Mouse (Mus musculus) CH12.LX (cell line): ENCODE measurements around the gene Gm10799. TPM values are rescaled to one million over a fixed set of nuclear protein-coding genes. Genes with fewer than 3 reads are reported as not detected.
"Not testable (repeated sequence)": the region's sequence is repeated elsewhere in the genome, so short reads cannot be mapped to it uniquely, and the experiment has no call there.

Source experiments
- DNase-seq: peaks from one replicate; pipeline ENCODE4 v3.0.0-alpha.2; 2013; ENCODE audit errors: extremely low read depth
- H3K27ac ChIP-seq: 2 replicates; pipeline ENCODE4 v1.5.1; 2012; ENCODE audit warnings: low read depth, mild to moderate bottlenecking, control low read depth, moderate library complexity; ENCODE audit not compliant: insufficient read depth
- H3K27me3 ChIP-seq: replicated peaks from 2 replicates; pipeline ENCODE3; 2012; ENCODE audit warnings: inconsistent platforms
- H3K36me3 ChIP-seq, 2 experiments: replicated peaks in 1 of 2; 2 replicates each; pipeline versions ENCODE3 to v1.6.1; 2012; ENCODE audit warnings: inconsistent platforms in 1 of 2, low read length in 1 of 2, mild to moderate bottlenecking in 1 of 2, mixed read lengths in 1 of 2, moderate library complexity in 1 of 2; ENCODE audit not compliant: control insufficient read depth in 1 of 2, insufficient read depth in 1 of 2
- H3K4me1 ChIP-seq, 2 experiments: 2 replicates each; pipeline ENCODE4 v1.6.1; 2012; ENCODE audit warnings: inconsistent platforms in 1 of 2, moderate library complexity in 1 of 2; ENCODE audit not compliant: insufficient read depth in 2 of 2, control insufficient read depth in 1 of 2
- H3K4me2 ChIP-seq: 2 replicates; pipeline ENCODE4 v1.6.1; 2012; ENCODE audit warnings: low read depth, mild to moderate bottlenecking, control low read depth; ENCODE audit not compliant: poor library complexity, insufficient read depth, severe bottlenecking
- H3K4me3 ChIP-seq, 3 experiments: fragments of 150-350 bp in 1 of 3; sonication (generic) in 1 of 3; replicated peaks in 1 of 3; 2 replicates each; pipeline versions ENCODE3 to v1.5.1; 2011 to 2012; ENCODE audit warnings: low read depth in 2 of 3, low read length in 2 of 3, mild to moderate bottlenecking in 2 of 3, moderate library complexity in 2 of 3, control low read depth in 1 of 3, improper control_type of control experiment in 1 of 3, inconsistent platforms in 1 of 3, mixed read lengths in 1 of 3; ENCODE audit not compliant: poor library complexity in 1 of 3
- H3K79me2 ChIP-seq: replicated peaks from 2 replicates; pipeline ENCODE4 v1.6.1; 2012; ENCODE audit warnings: mild to moderate bottlenecking, moderate library complexity; ENCODE audit not compliant: control insufficient read depth, poor library complexity, insufficient read depth, severe bottlenecking; ENCODE audit errors: extremely low read depth
- H3K9ac ChIP-seq: 2 replicates; pipeline ENCODE4 v1.6.1; 2012; ENCODE audit warnings: low read depth, mild to moderate bottlenecking, control low read depth, moderate library complexity; ENCODE audit not compliant: insufficient read depth
- H3K9me3 ChIP-seq: replicated peaks from 2 replicates; pipeline ENCODE3; 2012; ENCODE audit warnings: low read length, inconsistent platforms, mixed read lengths
- CHD1 ChIP-seq: IDR thresholded peaks from 2 replicates; pipeline ENCODE4 v1.6.1; 2012; ENCODE audit warnings: low read depth, low read length, improper control_type of control experiment, inconsistent platforms
- CTCF ChIP-seq, 2 experiments: IDR thresholded peaks in 1 of 2; conservative IDR thresholded peaks in 1 of 2; 2 replicates each; pipeline ENCODE4 v1.5.1; 2011 to 2012; ENCODE audit warnings: low read depth in 2 of 2, low read length in 2 of 2, improper control_type of control experiment in 1 of 2, inconsistent platforms in 1 of 2, mild to moderate bottlenecking in 1 of 2, moderate library complexity in 1 of 2
- ELF1 ChIP-seq: IDR thresholded peaks from 2 replicates; pipeline ENCODE4 v1.6.1; 2014; ENCODE audit warnings: low read depth, mild to moderate bottlenecking, inconsistent platforms, low read length, improper control_type of control experiment
- EP300 ChIP-seq: IDR thresholded peaks from 2 replicates; pipeline ENCODE4 v1.6.1; 2011; ENCODE audit warnings: low read length, improper control_type of control experiment
- HCFC1 ChIP-seq: IDR thresholded peaks from 2 replicates; pipeline ENCODE4 v1.6.1; 2012; ENCODE audit warnings: low read depth, mild to moderate bottlenecking, inconsistent platforms, low read length, improper control_type of control experiment
- MAX ChIP-seq: IDR thresholded peaks from 2 replicates; pipeline ENCODE4 v1.6.1; 2011; ENCODE audit warnings: low read length, improper control_type of control experiment
- MAZ ChIP-seq: IDR thresholded peaks from 2 replicates; pipeline ENCODE4 v1.6.1; 2012; ENCODE audit warnings: low read depth, mild to moderate bottlenecking, inconsistent platforms, low read length, improper control_type of control experiment, moderate library complexity
- MXI1 ChIP-seq: IDR thresholded peaks from 2 replicates; pipeline ENCODE4 v1.6.1; 2011; ENCODE audit warnings: mild to moderate bottlenecking, low read depth, low read length, improper control_type of control experiment
- NRF1 ChIP-seq: IDR thresholded peaks from 2 replicates; pipeline ENCODE4 v1.6.1; 2014; ENCODE audit warnings: low read depth, mild to moderate bottlenecking, inconsistent platforms, low read length, improper control_type of control experiment, moderate library complexity
- POLR2A ChIP-seq: IDR thresholded peaks from 2 replicates; pipeline ENCODE4 v1.6.1; 2011; ENCODE audit warnings: low read depth, mild to moderate bottlenecking, improper control_type of control experiment, low read length
- RAD21 ChIP-seq: IDR thresholded peaks from 2 replicates; pipeline ENCODE4 v1.6.1; 2011; ENCODE audit warnings: low read depth, mild to moderate bottlenecking, low read length, improper control_type of control experiment, moderate library complexity
- TCF12 ChIP-seq: IDR thresholded peaks from 2 replicates; pipeline ENCODE4 v1.6.1; 2014; ENCODE audit warnings: low read depth, mild to moderate bottlenecking, inconsistent platforms, low read length, improper control_type of control experiment
- USF2 ChIP-seq: conservative IDR thresholded peaks from 2 replicates; pipeline ENCODE4 v1.6.1; 2011; ENCODE audit warnings: low read depth, low read length, improper control_type of control experiment
- dilution Hi-C: fragments of 300-500 bp; cut with MboI; formaldehyde crosslinking; loops from 2 replicates; pipeline ENCODE4 v1.14.3; 2020; ENCODE audit warnings: low sequenced_read_pairs; ENCODE audit not compliant: extremely low pct_unique_long_range_greater_than_20kb, extremely low pct_ligation_motif_present
- in situ Hi-C: fragments of 300-500 bp; cut with MboI; formaldehyde crosslinking; loops from 3 replicates; pipeline ENCODE4 v1.14.3; 2019; ENCODE audit warnings: low sequenced_read_pairs, low pct_ligation_motif_present, low pct_unique_long_range_greater_than_20kb, mixed read lengths
- polyA plus RNA-seq: library from polyadenylated mRNA; unstranded; fragments of >175 nt; gene quantifications from 2 replicates; pipeline ENCODE4 v1.2.1, GENCODE M21; 2012; ENCODE audit warnings: low read depth; ENCODE audit not compliant: insufficient read length
- total RNA-seq, 2 experiments: library from RNA; depleted of rRNA; stranded (reverse); fragments of 300-350 nt in 1 of 2; fragments of >200 nt in 1 of 2; gene quantifications; 2 replicates each; pipeline ENCODE4 v1.2.3; 2012 to 2014

Gm10799 gene
- total and polyA plus RNA-seq, 3 experiments: not detected

DNA sequence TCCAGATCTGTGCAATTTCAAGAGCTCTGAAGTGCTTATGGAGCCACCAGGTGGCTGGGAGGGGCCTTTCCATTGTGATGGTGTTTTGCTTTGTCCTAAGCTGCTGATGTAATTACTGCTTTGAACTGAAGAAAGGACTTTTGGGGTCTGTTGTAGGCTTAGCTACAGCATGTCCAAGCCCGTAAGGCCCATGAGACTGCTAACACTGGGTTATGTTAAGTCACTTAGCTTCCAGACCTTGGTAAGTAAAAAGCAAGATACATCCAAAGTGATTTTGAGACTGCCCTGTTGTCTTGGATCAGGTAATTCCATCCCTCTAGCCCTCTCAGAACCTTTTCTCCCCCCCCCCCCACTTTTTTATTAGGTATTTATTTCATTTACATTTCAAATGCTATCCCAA, 28.4 kb upstream of the Gm10799 start:
- H3K79me2 ChIP-seq, H3K36me3 ChIP-seq, dilution Hi-C loops, H3K9ac ChIP-seq, H3K9me3 ChIP-seq, H3K27ac ChIP-seq, H3K4me1 ChIP-seq, H3K4me3 ChIP-seq, in situ Hi-C loops, DNase-seq: not testable (repeated sequence)
- Histone ChIP-seq H3K4me2 (peak overlapping the region; percentile 22; the same call in 1 of the 2 replicates), H3K27me3 (peaks cover 13% of the 10 kb centered on the region)
- peak; percentile 15 for TF ChIP-seq RAD21

- H3K79me2 ChIP-seq: no peaks in the 10 kb centered on the region
- dilution Hi-C loops (no loop called here), in situ Hi-C loops (no loop called here)
- H3K9ac ChIP-seq: peak overlapping the region; percentile 57
- no peaks in the 10 kb centered on the region for H3K9me3 ChIP-seq
- peaks cover 0 to 9% of the 10 kb centered on the region in 2 experiments; a peak in 2 of 4 replicates for H3K4me1 ChIP-seq
- H3K4me3 ChIP-seq: peak overlapping the region; percentile 63 to 71 (median 69)
- DNase-seq: no peak
- H3K27ac ChIP-seq: no peak overlapping the region
- peaks cover 14% of the 10 kb centered on the region for H3K27me3 ChIP-seq
- no peak for TF ChIP-seq MAZ
- TF ChIP-seq MAX: no peak
- TF ChIP-seq CTCF (conservative IDR thresholded peaks at IDR 0.05 in 1 of 2, IDR thresholded peaks at IDR 0.05 in 1 of 2; ENCODE audit: low read depth in 2 of 2, low read length in 2 of 2): no peak
- no peak for TF ChIP-seq CHD1
- H3K4me2 ChIP-seq: peak overlapping the region; percentile 60
- no peaks in the 10 kb centered on the region for H3K36me3 ChIP-seq
These were observed 27.9 kb upstream of the Gm10799 start for GRCm38 (mm10) chr2:104096256-104096655.

DNA sequence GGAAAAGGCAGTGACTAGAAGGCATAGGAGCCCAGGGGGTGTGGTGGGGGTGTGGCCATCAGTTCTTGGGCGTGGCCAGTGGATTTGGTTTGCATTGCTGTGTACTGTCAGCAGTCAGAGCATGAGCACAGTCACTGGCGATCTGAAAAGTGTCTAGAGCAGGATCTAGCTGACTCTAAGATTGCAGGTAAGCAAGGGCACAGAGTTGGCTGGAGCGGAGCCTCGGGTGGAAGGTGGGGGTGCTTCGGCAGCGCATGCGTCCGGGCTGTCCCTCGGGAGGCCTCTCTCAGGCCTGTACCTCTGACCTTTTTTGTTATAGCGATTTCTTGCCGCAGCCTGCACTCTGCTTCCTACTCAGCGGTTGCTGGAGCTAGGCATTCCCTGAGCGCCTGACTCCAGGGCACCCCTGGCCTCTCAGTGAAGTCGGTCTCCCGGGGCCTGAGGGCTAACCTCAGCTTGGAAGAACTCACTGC, 27.4 kb upstream of the Gm10799 start, which contains the start of gene Cd59a:
Gene Cd59a (plus strand): TSS at position 61 of the 473 bp plus-strand sequence.
- H3K4me2 ChIP-seq: peak within 1 kb of the TSS; percentile 60
- peak within 1 kb of the TSS; percentile 57 for H3K9ac ChIP-seq
- peak; percentile 90 for DNase-seq
- H3K27ac ChIP-seq: 0 out of 2 replicates have a peak within 1 kb of the TSS, but pooled peaks have one; percentile 1
- H3K27me3 ChIP-seq: peaks cover 14% of the 10 kb centered on the region
- H3K79me2 ChIP-seq: no peaks in the 10 kb centered on the region
- no peaks in the 10 kb centered on the region for H3K9me3 ChIP-seq
- in situ Hi-C loops (no loop called here), dilution Hi-C loops (no loop called here)
- no peaks in the 10 kb centered on the region for H3K36me3 ChIP-seq
- peaks cover 0 to 9% of the 10 kb centered on the region in 2 experiments; a peak in 2 of 4 replicates for H3K4me1 ChIP-seq
- H3K4me3 ChIP-seq: peak within 1 kb of the TSS; percentile 63 to 71 (median 69)
- TF ChIP-seq TCF12 (peak; percentile 19; the same call in 1 of the 2 replicates), HCFC1 (peak; percentile 19; the same call in 1 of the 2 replicates), POLR2A (peak; percentile 61), MXI1 (peak; percentile 63), NRF1 (peak; percentile 87), ELF1 (0 out of 2 replicates have a peak, but pooled peaks have one; percentile 16), USF2 (no peak), EP300 (no peak)
